Mouse (Mus musculus): ENCODE data around the gene 2900026A02Rik.
"Not testable (repeated sequence)": the region's sequence is repeated elsewhere in the genome, so short reads cannot be mapped to it uniquely, and the experiment has no call there.

DNA sequence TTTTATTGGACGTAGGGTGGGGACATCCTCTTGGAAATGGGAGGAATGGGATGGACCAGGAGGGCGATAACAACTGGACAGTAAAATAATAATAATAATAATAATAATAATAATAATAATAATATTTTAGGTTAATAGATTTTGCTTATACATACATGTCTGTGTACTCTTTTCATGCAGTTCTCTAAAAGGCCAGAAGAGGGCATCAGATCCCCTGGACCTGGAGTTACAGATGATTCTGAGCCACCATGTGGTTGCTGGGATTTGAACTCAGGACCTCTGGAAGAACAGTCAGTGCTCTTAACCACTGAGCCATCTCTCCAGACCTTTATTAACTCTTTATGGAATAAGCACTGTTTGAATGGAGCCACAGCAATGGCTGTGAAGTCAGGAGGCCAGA, 111.4 kb downstream of the 2900026A02Rik start:
- not testable (repeated sequence) for TF ChIP-seq POLR2A (IDR thresholded peaks at IDR 0.05; ENCODE audit: insufficient read length, low read depth); E2F4 (IDR thresholded peaks at IDR 0.05; ENCODE audit: insufficient read depth); CEBPB (IDR thresholded peaks at IDR 0.05; ENCODE audit: insufficient read depth, poor library complexity, severe bottlenecking); MYOD1 (IDR thresholded peaks at IDR 0.05; ENCODE audit: control insufficient read depth in 1 of 3, insufficient read length in 2 of 3, low read depth in 2 of 3); TCF12 (IDR thresholded peaks at IDR 0.05; ENCODE audit: insufficient read depth, poor library complexity, severe bottlenecking); POLR2AphosphoS2 (IDR thresholded peaks at IDR 0.05; ENCODE audit: insufficient read length, low read depth); REST (IDR thresholded peaks at IDR 0.05; ENCODE audit: insufficient read depth, insufficient read length); USF1 (IDR thresholded peaks at IDR 0.05; ENCODE audit: low read depth); TCF3 (IDR thresholded peaks at IDR 0.05; ENCODE audit: insufficient read length, low read depth); MAX (IDR thresholded peaks at IDR 0.05; ENCODE audit: low read depth); MYOG (IDR thresholded peaks at IDR 0.05; ENCODE audit: control insufficient read depth in 1 of 3, insufficient read depth in 1 of 3, insufficient read length in 2 of 3, low read depth in 2 of 3)

Data from myocyte (in vitro differentiated cells).